Mouse (Mus musculus): ENCODE measurements at regions not wholly inside any gene's neighbourhood (a gene's known extent, or its start where the extent isn't known, plus 50 kb on each side); places are given as distances from the start of the nearest gene placed in this dataset.
A peak's percentile ranks its signal among the peaks of the same experiment; 100 is the strongest.

DNA sequence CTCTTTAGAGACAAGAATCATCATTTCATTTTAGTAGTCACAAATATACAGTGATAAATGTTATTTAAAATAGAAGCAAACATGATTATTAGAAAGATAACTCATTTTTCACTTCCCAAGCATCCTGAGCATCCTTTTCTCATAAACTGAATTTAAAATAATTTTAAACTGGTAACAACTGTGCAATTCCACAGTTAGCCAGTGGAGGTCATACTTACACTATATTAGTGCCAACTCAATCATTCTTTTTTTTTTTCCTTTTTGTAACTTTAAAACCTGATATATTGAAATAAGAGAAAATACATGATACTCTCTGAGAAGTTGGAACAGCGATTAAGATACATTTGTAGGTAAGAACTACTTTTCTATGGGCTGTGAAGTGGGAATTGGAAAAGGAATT lies 113.2 kb upstream of the Gm17509 start:
- DNase-seq (ENCODE audit: low spot score) = peak; percentile 26

DNA sequence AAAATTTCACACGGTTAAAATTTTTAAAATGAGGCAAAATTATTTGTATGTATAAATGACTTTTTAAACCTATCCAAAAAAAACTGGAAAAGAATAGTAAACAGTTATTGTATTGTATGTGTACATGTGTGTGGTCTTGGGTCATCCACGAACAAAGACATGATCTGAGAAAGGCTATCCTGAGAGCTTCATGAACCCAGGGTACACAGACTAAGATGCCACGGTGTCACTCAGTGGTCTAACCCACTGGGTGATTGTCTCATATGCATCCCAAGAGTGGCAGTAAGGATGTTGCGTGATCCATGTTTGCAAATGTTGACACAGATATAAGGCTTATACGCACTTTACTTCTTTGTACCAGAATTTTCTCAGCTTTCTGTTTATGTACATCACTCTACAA lies 113.7 kb upstream of the Gm17509 start:
- DNase-seq (ENCODE audit: low spot score) = no peak

DNA sequence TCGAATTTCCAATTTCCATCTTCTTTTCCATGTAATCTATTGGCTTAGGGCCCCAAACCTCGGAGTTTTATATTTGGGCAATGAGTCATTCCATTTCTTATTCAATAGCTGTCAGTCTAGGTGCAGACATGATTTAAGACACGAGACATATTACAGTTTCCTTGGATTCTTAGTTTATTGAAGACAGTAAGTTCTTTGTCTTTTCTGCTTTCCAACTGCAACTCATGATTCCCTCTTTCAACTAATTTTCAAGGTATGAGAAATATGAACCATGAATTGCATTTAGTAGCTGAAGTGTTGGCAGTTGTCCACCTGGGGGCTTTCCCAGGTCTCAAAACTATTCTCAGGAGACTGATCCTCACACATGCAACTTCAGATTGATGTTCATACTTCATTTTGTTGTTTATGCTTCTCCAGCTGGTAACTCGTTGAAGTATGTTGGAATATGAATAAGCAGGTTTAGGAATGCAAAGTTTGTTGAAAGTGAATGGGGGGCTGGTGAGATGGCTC lies 160.3 kb upstream of the Gm17509 start:
- no peak for DNase-seq (ENCODE audit: low spot score)

DNA sequence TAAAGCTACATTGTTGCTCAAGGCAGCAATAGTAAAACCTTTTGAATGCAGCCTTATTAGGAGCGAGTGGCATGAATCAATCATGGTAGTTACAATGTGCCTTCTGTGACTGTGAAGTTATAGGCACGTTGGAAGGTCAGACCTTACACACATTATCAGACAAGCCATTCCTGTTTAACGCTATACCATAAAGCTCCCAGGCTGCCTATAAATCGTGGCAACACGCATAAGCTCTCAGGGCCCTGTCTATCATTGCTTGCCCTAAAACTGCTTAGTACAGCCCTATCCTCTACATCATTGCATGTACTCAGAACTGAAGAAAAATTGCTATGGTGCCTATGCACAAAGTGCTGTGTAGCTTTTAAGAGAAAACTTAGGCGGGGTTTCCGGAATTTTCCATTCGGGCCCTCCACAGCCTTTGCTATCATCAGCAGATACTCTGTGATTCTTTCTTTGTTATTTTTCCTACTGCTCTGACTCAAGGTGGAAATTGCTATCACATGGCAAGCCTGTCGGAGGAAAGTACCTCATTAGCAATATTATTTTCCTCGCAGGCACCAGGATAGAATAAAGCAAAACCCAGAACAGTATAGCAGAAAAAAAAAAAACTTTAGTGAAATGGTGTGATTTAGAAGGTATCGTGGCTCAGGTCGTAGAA lies 162.7 kb upstream of the Gm17509 start:
- DNase-seq (ENCODE audit: low spot score) = no peak

DNA sequence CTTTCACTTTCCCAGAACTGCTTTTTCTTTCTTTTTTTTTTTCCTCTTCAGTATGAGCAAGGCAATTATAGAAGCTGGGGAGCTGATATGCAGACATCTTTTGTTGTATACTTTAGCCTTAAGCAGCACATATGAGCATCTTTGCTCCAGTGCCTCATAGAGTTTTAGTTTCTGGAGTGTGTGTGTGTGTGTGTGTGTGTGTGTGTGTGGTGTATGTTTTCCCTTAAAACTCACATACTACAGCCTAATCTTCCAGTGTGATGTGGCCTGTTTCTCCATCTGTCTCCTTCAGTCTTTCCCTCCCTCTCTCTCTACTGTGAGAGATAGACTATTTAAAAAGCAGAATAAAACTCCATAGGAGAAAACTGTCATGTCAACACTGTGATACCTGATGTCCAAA lies 169.4 kb upstream of the Gm17509 start:
- DNase-seq (ENCODE audit: low spot score) = no peak

DNA sequence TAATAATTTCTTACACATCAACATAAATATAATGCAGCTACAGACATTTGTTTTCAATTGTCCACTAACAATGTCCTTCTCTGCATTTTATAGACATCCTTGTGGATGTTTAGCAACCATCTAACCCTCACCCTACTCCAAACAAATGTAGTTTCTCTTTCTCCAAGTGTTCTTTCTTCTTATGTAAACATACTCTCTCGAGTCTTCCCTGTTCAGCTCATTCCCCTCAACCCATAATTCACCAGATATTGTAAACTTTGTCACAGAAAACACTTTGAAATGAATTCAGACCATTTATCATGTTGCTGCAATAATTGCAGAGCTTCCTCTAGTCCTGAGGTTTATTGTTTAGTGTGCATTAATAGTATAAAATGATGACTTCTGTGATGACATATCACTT lies 172.6 kb upstream of the Gm17509 start:
- no peak for DNase-seq (ENCODE audit: low spot score)

DNA sequence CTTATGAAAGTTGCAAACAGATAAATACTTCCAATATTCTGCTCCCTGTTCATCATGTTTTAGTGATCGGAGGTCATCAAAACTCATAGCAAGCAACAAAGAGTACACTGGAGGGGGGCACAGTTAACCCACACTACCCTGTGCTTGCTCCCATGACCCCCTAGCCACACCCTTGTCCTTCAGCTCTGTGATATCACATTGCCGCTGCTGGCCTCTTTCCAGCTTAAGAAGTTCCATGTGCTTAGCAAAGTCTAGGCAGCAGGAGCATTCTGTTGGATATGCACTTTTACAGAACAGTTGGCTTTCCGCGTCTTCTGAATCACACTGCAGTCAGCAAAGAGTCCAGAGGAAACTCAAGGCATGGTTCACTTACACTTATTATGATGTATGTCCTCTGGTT lies 180.4 kb upstream of the Gm17509 start:
- DNase-seq (ENCODE audit: low spot score) = no peak

DNA sequence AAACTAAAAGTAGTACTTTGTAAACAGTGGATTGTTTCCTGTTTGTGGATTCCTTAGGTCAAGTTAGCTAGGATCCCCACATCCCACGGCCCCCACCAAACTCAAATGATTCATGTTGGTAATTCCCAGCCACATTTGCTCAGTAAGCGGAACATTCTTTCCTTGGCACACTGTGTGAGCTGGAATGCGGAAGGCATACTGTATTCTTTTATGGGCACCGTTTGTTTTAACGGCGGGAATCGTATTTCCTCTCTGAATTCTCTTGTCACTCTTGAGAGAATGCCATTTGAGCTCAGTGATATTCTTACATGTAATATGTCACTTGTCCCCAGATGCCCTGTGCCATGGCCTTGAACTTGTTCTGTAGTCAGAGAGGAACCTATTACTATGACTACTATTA lies 189.1 kb upstream of the Gm17509 start:
- no peak for DNase-seq (ENCODE audit: low spot score)

DNA sequence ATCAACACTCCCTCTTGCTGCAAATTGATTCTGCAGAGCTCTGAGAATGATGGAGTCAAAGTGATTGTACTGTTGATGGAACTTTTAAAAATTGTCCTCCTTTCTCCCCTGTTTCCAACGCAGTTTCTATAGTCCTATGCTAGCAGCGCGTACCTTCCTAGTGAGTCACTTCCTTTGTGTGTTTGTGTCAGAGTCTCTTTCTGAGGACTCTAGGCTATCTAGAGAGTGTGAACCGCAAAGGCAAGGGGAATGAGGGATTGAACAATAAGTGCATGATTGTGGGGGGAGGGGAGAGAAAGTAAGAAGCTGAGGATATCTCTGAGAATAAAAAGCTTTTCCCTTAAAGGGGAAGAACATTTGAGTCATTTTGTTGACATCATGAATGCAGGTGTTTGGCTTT lies 188.5 kb upstream of the Hcn1 start:
- no peak for DNase-seq (ENCODE audit: low spot score)

DNA sequence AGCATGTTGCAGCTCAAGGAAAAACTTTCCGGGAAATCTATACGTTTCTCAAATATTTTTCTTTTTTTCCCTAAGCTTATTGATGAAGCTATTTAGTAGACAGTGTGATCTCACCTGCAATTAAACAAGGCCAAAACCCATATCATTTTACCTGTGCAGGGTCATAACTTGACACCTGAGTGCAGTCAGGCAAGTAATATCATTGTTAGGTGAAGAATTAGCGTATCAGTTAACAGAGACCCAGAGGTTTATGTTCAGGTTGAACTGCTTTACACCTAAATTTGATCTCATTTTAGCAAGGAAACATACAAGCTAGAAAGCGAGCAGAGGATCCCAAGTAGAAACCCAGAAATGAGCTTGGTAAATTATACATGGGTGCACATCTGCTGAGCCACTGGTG lies 178.6 kb upstream of the Hcn1 start:
- no peak for DNase-seq (ENCODE audit: low spot score)

DNA sequence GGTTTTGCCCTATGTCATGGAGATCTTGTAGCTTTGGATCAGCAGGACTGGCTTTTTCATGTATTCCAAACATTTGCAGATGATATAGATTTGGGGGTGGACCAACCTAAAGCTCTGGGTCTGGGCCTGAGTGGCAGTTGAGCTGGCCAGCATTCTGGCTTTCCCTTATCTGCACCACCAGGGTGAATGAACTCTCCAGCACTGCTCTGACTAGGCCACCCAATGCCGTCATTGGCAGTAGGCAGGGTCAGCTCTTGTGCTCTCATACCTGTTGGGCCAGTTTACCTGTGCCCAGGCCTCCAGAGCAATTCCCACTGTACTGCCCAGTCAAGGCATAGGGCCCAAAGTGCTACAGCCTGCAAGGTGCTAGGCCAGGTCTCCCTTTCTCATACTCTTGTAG lies 177.1 kb upstream of the Hcn1 start:
- no peak for DNase-seq (ENCODE audit: low spot score)

DNA sequence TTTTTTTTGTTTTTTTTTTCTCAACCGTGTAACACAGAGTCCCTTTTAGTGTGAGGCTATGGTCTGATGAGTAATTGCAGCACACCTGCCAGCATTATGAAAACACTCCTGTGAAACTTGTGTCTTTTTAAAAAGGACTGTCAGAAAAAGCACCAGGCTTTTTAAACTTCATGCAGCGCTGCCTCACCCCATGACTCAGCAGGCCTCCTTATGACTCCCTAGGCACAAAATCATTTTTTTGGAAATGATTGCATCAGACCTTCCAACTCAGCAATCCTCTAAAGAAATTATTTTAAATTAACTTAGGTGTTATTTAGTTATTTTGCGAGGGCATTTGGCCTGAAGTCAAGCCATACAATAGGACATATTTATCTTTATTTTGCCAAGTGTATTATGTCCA lies 134.7 kb upstream of the Hcn1 start:
- no peak for DNase-seq (ENCODE audit: low spot score)

DNA sequence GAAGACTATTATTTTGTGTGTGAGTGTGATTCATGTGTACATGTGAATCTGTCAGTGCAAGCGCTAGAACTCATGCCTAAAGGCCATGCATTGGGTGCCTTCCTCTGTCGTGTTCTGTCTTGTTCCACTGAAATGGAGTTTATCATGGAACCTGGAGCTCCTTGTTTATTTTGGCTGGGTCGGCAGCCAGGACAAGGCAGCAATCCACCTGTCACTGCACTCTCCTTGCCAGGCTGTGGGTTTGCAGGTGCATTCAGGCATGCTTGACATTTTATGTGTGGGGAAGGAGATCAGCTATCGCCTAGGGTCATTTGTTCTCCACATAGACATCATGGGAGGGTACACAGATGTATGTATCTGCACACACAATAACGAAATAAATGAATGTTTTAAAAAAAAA lies 129.4 kb upstream of the Hcn1 start:
- DNase-seq (ENCODE audit: low spot score) = no peak

DNA sequence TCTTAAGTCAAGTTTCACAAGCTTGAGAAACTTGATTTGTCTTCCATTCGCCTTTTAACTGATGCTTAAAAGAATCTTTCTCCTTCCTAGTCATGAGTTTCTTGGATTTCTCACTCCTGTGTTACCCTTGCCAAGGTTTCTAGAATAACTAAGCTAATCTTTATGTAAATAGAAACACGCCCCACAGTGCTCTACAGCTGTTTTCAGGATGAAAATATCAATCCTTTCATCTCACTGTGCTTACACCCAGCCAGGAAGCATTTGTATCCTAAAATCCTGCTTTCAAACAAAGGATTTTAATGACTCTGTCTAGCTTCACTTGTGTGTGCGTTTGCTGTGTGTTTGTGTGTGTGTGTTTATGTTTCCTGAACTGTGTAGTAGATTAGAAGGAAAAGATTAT lies 119.5 kb upstream of the Hcn1 start:
- no peak for DNase-seq (ENCODE audit: low spot score)

DNA sequence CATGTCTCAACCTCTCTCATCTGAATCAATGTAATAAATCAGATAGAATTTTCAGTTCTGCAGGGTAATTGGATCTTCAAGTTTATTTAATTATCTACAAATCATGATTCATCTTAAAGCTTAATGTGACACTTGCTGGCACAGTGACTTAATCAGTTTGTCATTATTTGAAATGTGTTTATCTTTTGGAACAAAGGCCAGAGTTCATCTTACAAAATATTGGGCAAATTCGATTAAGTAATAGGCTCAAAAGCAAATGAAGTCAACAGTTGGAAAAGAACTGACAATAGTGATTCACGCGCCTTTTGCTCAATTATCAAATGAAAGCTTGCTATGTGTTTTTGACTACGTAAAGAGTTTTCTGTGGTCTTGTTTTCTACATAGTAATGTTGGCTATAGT lies 93.4 kb upstream of the Hcn1 start:
- DNase-seq (ENCODE audit: low spot score) = no peak

DNA sequence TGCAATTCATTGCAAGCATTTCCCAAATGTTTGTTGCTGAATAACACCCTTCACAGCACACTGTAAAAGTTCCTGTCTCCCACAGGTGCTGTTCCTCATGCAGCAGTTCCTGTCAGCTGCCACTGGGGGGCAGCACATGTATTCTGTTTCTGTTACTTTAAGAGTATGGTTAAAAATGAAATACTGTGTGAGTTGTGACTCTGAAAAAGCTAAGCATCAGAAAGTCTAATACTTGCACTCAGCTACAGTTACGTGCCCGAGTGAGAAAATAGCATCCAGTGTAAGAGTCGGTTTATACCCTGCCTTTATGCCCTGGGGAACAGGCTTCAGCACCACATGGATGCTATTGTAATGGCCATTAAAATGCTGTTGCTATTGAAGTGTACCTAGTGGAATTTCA lies 52.0 kb upstream of the Hcn1 start:
- DNase-seq (ENCODE audit: low spot score) = peak; percentile 55

Data from embryo, embryonic 10 days (tissue).